Mouse (Mus musculus) inflammation-experienced regulatory T-cells, adult 16 weeks (primary cell): ENCODE measurements around the gene Mynn. TPM values are rescaled to one million over a fixed set of nuclear protein-coding genes. Genes with fewer than 3 reads are reported as not detected.

Source experiments
- polyA plus RNA-seq: library from polyadenylated mRNA; unstranded; fragments of 100-300 nt; shearing (Covaris generic); gene quantifications from one replicate; pipeline ENCODE4 v1.2.1, GENCODE M21; 2017

Gene Mynn
- polyA plus RNA-seq, result 61.9 TPM

GRCm38 (mm10) chr3:30602065-30602739 lies at the start of gene Mynn:
Gene Mynn (plus strand): TSS chr3:30602065.

GRCm38 (mm10) chr3:30599711-30600545 lies 1.9 kb upstream of the Mynn start, which contains the start of gene Actrt3:
Gene Actrt3 (minus strand): TSS chr3:30599939.

GRCm38 (mm10) chr3:30644207-30644606 lies 42.3 kb downstream of the Mynn start, which contains the start of gene Lrriq4:
Gene Lrriq4 (plus strand): TSS chr3:30644507.

GRCm38 (mm10) chr3:30647440-30648090 lies 45.7 kb downstream of the Mynn start, which contains the start of gene Lrrc34:
Gene Lrrc34 (minus strand): TSS chr3:30647869.

Other genes starting within 250 kb of the Mynn start
- gene Mecom, start 54.1 kb upstream of the Mynn start, polyA plus RNA-seq, result not detected
- gene Actrt3, start 2.1 kb upstream of the Mynn start, polyA plus RNA-seq, result 0.39 TPM
- gene Lrriq4, start 42.4 kb downstream of the Mynn start, polyA plus RNA-seq, result not detected
- 0.16 TPM for gene Lrrc34, start 45.8 kb downstream of the Mynn start, polyA plus RNA-seq
- not detected for gene Lrrc31, start 97.8 kb downstream of the Mynn start, polyA plus RNA-seq
- not detected for gene Samd7, start 144.2 kb downstream of the Mynn start, polyA plus RNA-seq
- 88.9 TPM for gene Sec62, start 190.8 kb downstream of the Mynn start, polyA plus RNA-seq